Mouse (Mus musculus) lung, adult 2 months (tissue): ENCODE results near the gene Tmtc1.

Experiments
- CTCF ChIP-seq: fragments of 200-500 bp; IDR thresholded peaks from 2 replicates; pipeline ENCODE4 v1.5.1; 2011; ENCODE audit warnings: mild to moderate bottlenecking, low read length, control low read depth; ENCODE audit not compliant: insufficient read depth
- POLR2A ChIP-seq: fragments of 200-500 bp; IDR thresholded peaks from 2 replicates; pipeline ENCODE4 v1.6.1; 2011; ENCODE audit warnings: low read depth, mild to moderate bottlenecking, control low read depth, low read length, borderline replicate concordance; ENCODE audit errors: extremely low read depth

DNA sequence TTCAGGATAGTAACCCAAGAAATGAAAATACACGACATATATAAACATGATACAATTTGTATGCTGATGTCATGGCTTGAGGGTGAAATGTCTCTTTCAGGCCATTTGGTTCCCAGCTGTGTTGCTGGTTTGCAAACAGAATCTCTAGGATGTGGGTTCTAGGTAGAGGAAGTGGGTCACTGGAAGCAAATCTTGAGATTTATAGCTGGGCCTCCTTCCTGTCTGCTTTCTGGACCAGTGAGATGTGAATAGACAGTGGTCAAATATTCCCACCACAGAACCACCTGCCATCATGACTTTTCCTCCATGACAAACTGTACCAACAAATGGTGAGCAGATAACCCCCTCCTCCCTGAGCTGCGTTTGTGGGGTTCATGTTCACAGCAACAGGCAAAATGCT, 186.4 kb downstream of the Tmtc1 start:
- TF ChIP-seq CTCF, result no peak
- no peak for TF ChIP-seq POLR2A
